In the genomic region with DNA sequence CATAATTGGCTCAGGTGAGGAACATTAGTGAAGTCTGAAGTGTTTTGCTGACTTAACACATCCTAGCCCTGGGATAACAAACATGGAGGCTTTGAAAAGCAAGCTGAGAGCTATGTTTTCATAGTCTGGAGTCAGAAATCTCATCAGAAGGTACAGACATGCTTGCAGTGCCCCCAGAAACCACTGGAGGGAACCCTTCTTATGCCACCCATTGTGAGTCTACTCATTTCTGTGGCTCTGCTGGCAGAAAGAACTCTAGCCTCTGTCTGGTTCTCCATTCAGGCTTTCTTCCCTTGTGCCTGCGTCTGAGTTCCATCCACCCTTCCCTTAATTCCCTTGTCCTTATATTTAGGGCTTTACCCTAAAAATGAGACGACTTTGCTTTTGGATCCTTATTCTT, we compare ENCODE assay signal across 9 mouse cellular contexts. TPM values are rescaled to one million over a fixed set of nuclear protein-coding genes. Genes with fewer than 3 reads are reported as not detected.
A peak's percentile ranks its signal among the peaks of the same experiment; 100 is the strongest.
DNase-seq lines count a peak whose midpoint lies in the region; ATAC-seq and TF ChIP-seq lines count a peak whose summit lies in the region.
"Had no signal": no experiment of that assay in that cellular context is flagged by ENCODE, and none has a peak within 500 bp of the region (broad histone marks: within the 10 kb centered on the region; RNA-seq: fewer than 3 reads in every experiment).

No protein-coding gene starts in this region.

- DNase-seq in heart, adult 8-10 months (ENCODE audit: low spot score), result peak; percentile 9
- DNase-seq in heart, postnatal 25 days (ENCODE audit: low spot score), result no peak
- peak; percentile 48 to 51 for DNase-seq in cerebellum, adult 18-20 months
- DNase-seq in forebrain, postnatal 0 days, result peak; percentile 81
- peak; percentile 69 for DNase-seq in limb, embryonic 10.5 days (ENCODE audit: low spot score)

- H3K27me3 ChIP-seq in forebrain, postnatal 0 days (ENCODE audit: insufficient read depth, low read length), result no peaks in the 10 kb centered on the region
- no peaks in the 10 kb centered on the region for H3K27me3 ChIP-seq in kidney, embryonic 14.5 days (ENCODE audit: control insufficient read depth, insufficient read depth, low read length)
- H3K27me3 ChIP-seq in limb, embryonic 10.5 days (ENCODE audit: low read depth, poor library complexity, severe bottlenecking), result no peaks in the 10 kb centered on the region
- no peaks in the 10 kb centered on the region for H3K27me3 ChIP-seq in neural tube, embryonic 12.5 days (replicated peaks)
- H3K27me3 ChIP-seq: limb, embryonic 12.5 days had no signal

- H3K27ac ChIP-seq in forebrain, postnatal 0 days (ENCODE audit: low read depth, low read length), result no peak overlapping the region
- H3K27ac ChIP-seq in kidney, embryonic 14.5 days (ENCODE audit: low read depth, low read length), result no peak overlapping the region
- H3K27ac ChIP-seq in limb, embryonic 10.5 days, result no peak overlapping the region
- H3K27ac ChIP-seq in neural tube, embryonic 12.5 days, result no peak overlapping the region
- H3K27ac ChIP-seq: limb, embryonic 12.5 days had no signal

- TF ChIP-seq CTCF in forebrain, postnatal 0 days (IDR thresholded peaks at IDR 0.05; ENCODE audit: low read depth), result peak; percentile 84

- peak; percentile 77 for ATAC-seq in forebrain, postnatal 0 days
- peak; percentile 76; the same call in 1 of the 2 replicates for ATAC-seq in kidney, embryonic 14.5 days (ENCODE audit: low FRiP score, low TSS enrichment)
- peak; percentile 50; the same call in 1 of the 2 replicates for ATAC-seq in neural tube, embryonic 12.5 days (ENCODE audit: low FRiP score, low read depth)
- ATAC-seq in activated CD4-positive, CD25-positive, alpha-beta regulatory T cell, adult 4 months, result no peak

- H3K9me3 ChIP-seq in forebrain, postnatal 0 days (ENCODE audit: low read length), result no peaks in the 10 kb centered on the region
- H3K9me3 ChIP-seq in kidney, embryonic 14.5 days (ENCODE audit: control insufficient read depth, low read length), result no peaks in the 10 kb centered on the region
- no peaks in the 10 kb centered on the region for H3K9me3 ChIP-seq in limb, embryonic 10.5 days (replicated peaks)
- no peaks in the 10 kb centered on the region for H3K9me3 ChIP-seq in neural tube, embryonic 12.5 days
- H3K9me3 ChIP-seq: limb, embryonic 12.5 days had no signal

- no peaks in the 10 kb centered on the region for H3K36me3 ChIP-seq in forebrain, postnatal 0 days (ENCODE audit: insufficient read depth)
- H3K36me3 ChIP-seq in kidney, embryonic 14.5 days (ENCODE audit: control insufficient read depth, insufficient read depth, low read length), result no peaks in the 10 kb centered on the region
- H3K36me3 ChIP-seq in limb, embryonic 10.5 days, result no peaks in the 10 kb centered on the region
- H3K36me3 ChIP-seq in neural tube, embryonic 12.5 days, result no peaks in the 10 kb centered on the region
- H3K36me3 ChIP-seq: limb, embryonic 12.5 days had no signal

- no peak overlapping the region for H3K4me2 ChIP-seq in forebrain, postnatal 0 days (ENCODE audit: low read depth)
- no peak overlapping the region for H3K4me2 ChIP-seq in kidney, embryonic 14.5 days (replicated peaks; ENCODE audit: low read depth, low read length)
- no peak overlapping the region for H3K4me2 ChIP-seq in neural tube, embryonic 12.5 days (replicated peaks)
- H3K4me2 ChIP-seq: limb, embryonic 12.5 days had no signal

- intact Hi-C loops in heart, postnatal 25 days (cut with DNase I), result loop anchor here (5.0 kb wide), 2 partner anchors 139 to 279 kb away; no protein-coding TSS in a partner anchor

- WGBS in forebrain, postnatal 0 days, result 40% methylated on average over 2 of the region's 2 CpGs
- 45% methylated on average over 2 of the region's 2 CpGs for WGBS in kidney, embryonic 14.5 days
- WGBS in limb, embryonic 10.5 days, result 44% methylated on average over 2 of the region's 2 CpGs
- 42% methylated on average over 2 of the region's 2 CpGs for WGBS in neural tube, embryonic 12.5 days

- H3K9ac ChIP-seq in forebrain, postnatal 0 days, result no peak overlapping the region
- H3K9ac ChIP-seq in kidney, embryonic 14.5 days (ENCODE audit: low read depth, low read length), result no peak overlapping the region
- H3K9ac ChIP-seq in neural tube, embryonic 12.5 days, result no peak overlapping the region
- H3K9ac ChIP-seq: limb, embryonic 12.5 days had no signal

- H3K4me1 ChIP-seq in forebrain, postnatal 0 days (ENCODE audit: insufficient read depth), result no peaks in the 10 kb centered on the region
- H3K4me1 ChIP-seq in kidney, embryonic 14.5 days (ENCODE audit: control insufficient read depth, insufficient read depth, low read length), result no peaks in the 10 kb centered on the region
- H3K4me1 ChIP-seq in limb, embryonic 10.5 days, result no peaks in the 10 kb centered on the region
- no peaks in the 10 kb centered on the region for H3K4me1 ChIP-seq in neural tube, embryonic 12.5 days
- H3K4me1 ChIP-seq: limb, embryonic 12.5 days had no signal

- H3K4me3 ChIP-seq in forebrain, postnatal 0 days (ENCODE audit: low read depth, low read length), result no peak overlapping the region
- no peak overlapping the region for H3K4me3 ChIP-seq in kidney, embryonic 14.5 days (ENCODE audit: low read length)
- H3K4me3 ChIP-seq in limb, embryonic 10.5 days, result no peak overlapping the region
- H3K4me3 ChIP-seq in neural tube, embryonic 12.5 days, result no peak overlapping the region
- H3K4me3 ChIP-seq: limb, embryonic 12.5 days had no signal

RNA-seq across cellular contexts. Expression of gene Npffr2, which starts 16.2 kb away (rescaled TPM):
- not detected for total RNA-seq in heart, adult 8-10 months (2022)
- not detected for total RNA-seq in heart, postnatal 25 days (2021)
- total RNA-seq in forebrain, postnatal 0 days (2014; rRNA removed), result 0.10 and 1.0 TPM in 2 replicates
- 0.09 and 0.12 TPM in 2 replicates for polyA plus RNA-seq in forebrain, postnatal 0 days (2015; fragmentation: Nextera tagmentation; extraction: Ambion mirVana)
- not detected in 2 replicates for polyA plus RNA-seq in kidney, embryonic 14.5 days (2014; fragmentation: Nextera tagmentation; extraction: Ambion mirVana)
- polyA plus RNA-seq in limb, embryonic 10.5 days (2016; fragmentation: Nextera tagmentation; extraction: Ambion mirVana), result 0.39 and 0.46 TPM in 2 replicates
- not detected in 2 replicates for polyA plus RNA-seq in neural tube, embryonic 12.5 days (2016; fragmentation: Nextera tagmentation; extraction: Ambion mirVana)
- not detected for polyA plus RNA-seq in activated CD4-positive, CD25-positive, alpha-beta regulatory T cell, adult 4 months (2017; shearing (Covaris generic))
- polyA plus RNA-seq: limb, embryonic 12.5 days had no signal
